Mouse (Mus musculus) erythroid progenitor cell, adult 5-6 weeks (primary cell): ENCODE measurements around the gene Gm39653. TPM values are rescaled to one million over a fixed set of nuclear protein-coding genes. Genes with fewer than 3 reads are reported as not detected.

Experiments used
- ATAC-seq: replicated peaks from 2 replicates; pipeline ENCODE4 v1.8.0; 2016; ENCODE audit warnings: moderate number of reproducible peaks, mild to moderate bottlenecking, moderate TSS enrichment, inconsistent platforms; ENCODE audit not compliant: poor library complexity, low FRiP score, severe bottlenecking
- total RNA-seq, 2 experiments: library from RNA; stranded (forward) in 1 of 2; stranded (reverse) in 1 of 2; fragments of 150-400 nt in 1 of 2; fragments of 186-747, 209-891 nt in 1 of 2; gene quantifications; 2 replicates each; pipeline versions ENCODE4 v1.2.3 to v1.2.4; 2015 to 2017; ENCODE audit warnings: low replicate concordance in 2 of 2

Gm39653 gene
- total RNA-seq, 2 experiments from 2014 or later, result not detected

- no peak for ATAC-seq
Measured at GRCm38 (mm10) chr1:63668852-63669160, 53.0 kb downstream of the Gm39653 start.

Other genes starting within 250 kb of the Gm39653 start
- not detected in 2 replicates for gene Adam23, start 170.1 kb upstream of the Gm39653 start, total RNA-seq (2015; ENCODE audit: low replicate concordance)
- not detected in 2 replicates for gene Adam23, start 170.1 kb upstream of the Gm39653 start, total RNA-seq (2017; ENCODE audit: low replicate concordance)
- gene Dytn, start 71.0 kb downstream of the Gm39653 start, total RNA-seq (2015; ENCODE audit: low replicate concordance), result not detected in 2 replicates
- gene Dytn, start 71.0 kb downstream of the Gm39653 start, total RNA-seq (2017; ENCODE audit: low replicate concordance), result not detected in 2 replicates
- not detected in 2 replicates for gene Mdh1b, start 114.3 kb downstream of the Gm39653 start, total RNA-seq (2015; ENCODE audit: low replicate concordance)
- not detected in 2 replicates for gene Mdh1b, start 114.3 kb downstream of the Gm39653 start, total RNA-seq (2017; ENCODE audit: low replicate concordance)
- gene Fastkd2, start 114.6 kb downstream of the Gm39653 start, total RNA-seq (2015; ENCODE audit: low replicate concordance), result 7.6 and 46.9 TPM in 2 replicates
- gene Fastkd2, start 114.6 kb downstream of the Gm39653 start, total RNA-seq (2017; ENCODE audit: low replicate concordance), result 2.6 and 9.1 TPM in 2 replicates
- gene 4933402D24Rik, start 153.3 kb downstream of the Gm39653 start, total RNA-seq (2015; ENCODE audit: low replicate concordance), result not detected in 2 replicates
- gene 4933402D24Rik, start 153.3 kb downstream of the Gm39653 start, total RNA-seq (2017; ENCODE audit: low replicate concordance), result not detected in 2 replicates